Mouse (Mus musculus): ENCODE results near the gene Gpatch11. TPM values are rescaled to one million over a fixed set of nuclear protein-coding genes. Genes with fewer than 3 reads are reported as not detected.

The Gpatch11 gene
- polyA plus RNA-seq, 1 experiment from 2014 or later, result 36.8 TPM

Other genes starting within 250 kb of the Gpatch11 start
- 7.6 and 8.8 TPM in 2 replicates for gene Strn, start 98.4 kb upstream of the Gpatch11 start, polyA plus RNA-seq (2014; fragmentation: Nextera tagmentation; extraction: Ambion mirVana)
- 12.5 and 15.0 TPM in 2 replicates for gene Heatr5b, start 203 bp upstream of the Gpatch11 start, polyA plus RNA-seq (2014; fragmentation: Nextera tagmentation; extraction: Ambion mirVana)
- 12.8 and 18.9 TPM in 2 replicates for gene Eif2ak2, start 47.0 kb downstream of the Gpatch11 start, polyA plus RNA-seq (2014; fragmentation: Nextera tagmentation; extraction: Ambion mirVana)
- 0.24 TPM in 1 of 2 replicates, not detected in the other for gene Sult6b1, start 71.4 kb downstream of the Gpatch11 start, polyA plus RNA-seq (2014; fragmentation: Nextera tagmentation; extraction: Ambion mirVana)
- 113 and 122 TPM in 2 replicates for gene Cebpzos, start 80.9 kb downstream of the Gpatch11 start, polyA plus RNA-seq (2014; fragmentation: Nextera tagmentation; extraction: Ambion mirVana)
- 61.0 and 72.0 TPM in 2 replicates for gene Cebpz, start 101.5 kb downstream of the Gpatch11 start, polyA plus RNA-seq (2014; fragmentation: Nextera tagmentation; extraction: Ambion mirVana)
- gene Ndufaf7, start 101.6 kb downstream of the Gpatch11 start, polyA plus RNA-seq (2014; fragmentation: Nextera tagmentation; extraction: Ambion mirVana), result 62.0 and 63.8 TPM in 2 replicates
- gene Prkd3, start 185.2 kb downstream of the Gpatch11 start, polyA plus RNA-seq (2014; fragmentation: Nextera tagmentation; extraction: Ambion mirVana), result 47.5 and 49.9 TPM in 2 replicates
- 12.3 and 12.9 TPM in 2 replicates for gene Qpct, start 216.3 kb downstream of the Gpatch11 start, polyA plus RNA-seq (2014; fragmentation: Nextera tagmentation; extraction: Ambion mirVana)

Data from stomach, embryonic 14.5 days (tissue).